Mouse (Mus musculus): ENCODE measurements around the gene Pgls.

GRCm38 (mm10) chr8:71545053-71545452 is 46.9 kb upstream of the Pgls start:
- TF ChIP-seq CTCF (IDR thresholded peaks at IDR 0.05; ENCODE audit: low read depth, low read length) = no peak
- TF ChIP-seq TAL1 (conservative IDR thresholded peaks at IDR 0.05; ENCODE audit: low read depth, low read length) = no peak
- TF ChIP-seq POLR2AphosphoS5 (IDR thresholded peaks at IDR 0.05; ENCODE audit: insufficient replicate concordance, low read depth, low read length) = no peak
